Mouse (Mus musculus) liver, embryonic 12.5 days (tissue): ENCODE results near the gene Zbtb18. TPM values are rescaled to one million over a fixed set of nuclear protein-coding genes. Genes with fewer than 3 reads are reported as not detected.
A peak's percentile ranks its signal among the peaks of the same experiment; 100 is the strongest.

Experiments
- ATAC-seq: fragments of 200-750 bp; cut with Nextera tagmentation; 2 replicates; pipeline ENCODE4 v1.8.0; 2017; ENCODE audit warnings: moderate number of reproducible peaks, mild to moderate bottlenecking, moderate library complexity
- H3K27ac ChIP-seq: fragments of 300-500 bp; sonication (generic); 2 replicates; pipeline ENCODE4 v1.5.1; 2016; ENCODE audit warnings: mild to moderate bottlenecking
- H3K27me3 ChIP-seq: fragments of 300-500 bp; sonication (generic); replicated peaks from 2 replicates; pipeline ENCODE4 v1.6.1; 2016; ENCODE audit warnings: mild to moderate bottlenecking, moderate library complexity
- H3K36me3 ChIP-seq: fragments of 300-500 bp; sonication (generic); 2 replicates; pipeline ENCODE4 v1.6.1; 2016; ENCODE audit warnings: mild to moderate bottlenecking, moderate library complexity
- H3K4me1 ChIP-seq: fragments of 300-500 bp; sonication (generic); 2 replicates; pipeline ENCODE4 v1.6.1; 2016
- H3K4me2 ChIP-seq: fragments of 300-500 bp; sonication (generic); 2 replicates; pipeline ENCODE4 v1.6.1; 2016; ENCODE audit warnings: mild to moderate bottlenecking, moderate library complexity
- H3K4me3 ChIP-seq: fragments of 300-500 bp; sonication (generic); 2 replicates; pipeline ENCODE4 v1.5.1; 2016; ENCODE audit warnings: mild to moderate bottlenecking, moderate library complexity
- H3K9ac ChIP-seq: fragments of 300-500 bp; sonication (generic); 2 replicates; pipeline ENCODE4 v1.6.1; 2016; ENCODE audit warnings: mild to moderate bottlenecking, moderate library complexity
- H3K9me3 ChIP-seq: fragments of 300-500 bp; sonication (generic); replicated peaks from 2 replicates; pipeline ENCODE4 v1.6.1; 2016; ENCODE audit warnings: mild to moderate bottlenecking, moderate library complexity
- WGBS: fragments of 180-500 bp; shearing (Covaris S2); methylation state at CpG from one replicate; pipeline ENCODE4 v1.1.7; 2016; ENCODE audit not compliant: insufficient replicate concordance; 5-methylcytosine and 5-hydroxymethylcytosine counted together
- polyA plus RNA-seq: library from polyadenylated mRNA; unstranded; fragments of >200 nt; fragmentation: Nextera tagmentation; extraction: Ambion mirVana; gene quantifications from 2 replicates; pipeline ENCODE4 v1.2.1, GENCODE M21; 2016

Gene Zbtb18
- polyA plus RNA-seq, 1 experiment from 2014 or later = 0.49 TPM

DNA sequence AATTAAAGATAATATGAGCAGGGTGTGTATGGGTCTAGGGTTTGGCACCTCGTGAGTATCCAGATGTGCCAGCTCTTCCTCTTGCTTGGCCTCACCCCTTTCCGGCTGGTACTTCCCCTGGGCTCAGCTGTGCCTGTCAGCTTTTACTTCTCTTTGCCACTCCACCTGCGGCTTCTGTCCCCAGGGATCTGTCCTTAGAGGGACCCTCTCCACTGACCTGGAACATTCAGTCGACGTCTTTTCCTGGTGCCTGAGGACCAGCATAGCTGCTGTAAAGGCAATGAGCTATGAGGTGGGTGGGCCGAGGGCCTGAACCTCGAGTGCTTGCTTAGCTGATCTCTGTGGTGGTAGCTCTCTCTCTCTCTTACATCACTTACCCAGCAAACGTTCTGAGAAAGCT lies 25.0 kb downstream of the Zbtb18 start:
- WGBS = 51% methylated on average over 8 of the region's 8 CpGs
- Histone ChIP-seq H3K27me3 (no peaks in the 10 kb centered on the region), H3K4me2 (no peak overlapping the region), H3K36me3 (no peaks in the 10 kb centered on the region), H3K9me3 (no peaks in the 10 kb centered on the region), H3K27ac (no peak overlapping the region), H3K4me1 (no peaks in the 10 kb centered on the region), H3K9ac (no peak overlapping the region), H3K4me3 (no peak overlapping the region)
- ATAC-seq = no peak

DNA sequence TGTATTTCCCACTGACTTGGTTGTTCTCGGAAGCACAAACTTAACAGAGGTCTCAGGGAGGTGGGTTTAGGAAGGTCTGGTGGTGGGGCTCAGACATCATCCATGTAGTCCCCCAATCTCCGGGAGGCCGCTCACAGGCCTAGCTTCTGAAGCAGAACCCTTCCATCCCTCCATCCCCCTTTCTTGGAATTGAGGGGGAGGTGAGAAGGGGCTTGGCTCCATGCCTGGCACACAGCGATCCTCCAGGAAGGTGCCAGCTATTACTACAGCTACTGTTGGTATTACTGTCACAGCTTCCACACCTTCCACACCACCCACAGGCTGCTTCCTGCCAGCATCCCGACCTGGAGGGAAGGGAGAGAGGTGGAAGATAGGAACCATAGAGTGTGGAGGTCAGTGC lies 26.3 kb downstream of the Zbtb18 start:
- Histone ChIP-seq H3K9ac (no peak overlapping the region), H3K36me3 (no peaks in the 10 kb centered on the region), H3K27ac (no peak overlapping the region), H3K9me3 (no peaks in the 10 kb centered on the region), H3K4me1 (no peaks in the 10 kb centered on the region), H3K27me3 (no peaks in the 10 kb centered on the region), H3K4me2 (no peak overlapping the region), H3K4me3 (no peak overlapping the region)
- 77% methylated on average over 5 of the region's 5 CpGs for WGBS
- 0 out of 2 replicates have a peak, but pooled peaks have one; percentile 13 for ATAC-seq

DNA sequence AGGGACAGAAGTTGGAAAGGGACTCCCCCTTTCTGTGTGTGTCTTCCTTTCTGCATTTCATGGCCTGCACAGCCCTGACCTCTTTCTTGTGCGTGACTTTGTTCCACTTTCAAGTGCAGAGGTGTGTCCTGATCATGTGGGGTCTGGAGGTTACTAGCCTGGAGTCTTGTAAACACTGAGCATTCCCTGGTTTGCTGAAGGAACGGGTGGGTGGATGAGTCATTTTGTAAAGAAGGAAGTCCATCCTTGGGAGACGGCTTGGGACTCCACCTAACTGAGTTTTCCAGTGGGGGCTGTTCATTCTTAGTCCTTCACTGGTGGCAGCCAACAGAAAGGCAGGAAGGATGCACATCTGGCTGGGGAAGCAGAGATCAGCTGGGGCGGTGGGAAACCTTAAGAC lies 27.9 kb downstream of the Zbtb18 start:
- Histone ChIP-seq H3K27ac (no peak overlapping the region), H3K9ac (no peak overlapping the region), H3K4me3 (no peak overlapping the region), H3K4me1 (no peaks in the 10 kb centered on the region), H3K9me3 (no peaks in the 10 kb centered on the region), H3K4me2 (no peak overlapping the region), H3K27me3 (no peaks in the 10 kb centered on the region), H3K36me3 (no peaks in the 10 kb centered on the region)
- ATAC-seq = no peak
- 38% methylated on average over 4 of the region's 4 CpGs for WGBS

DNA sequence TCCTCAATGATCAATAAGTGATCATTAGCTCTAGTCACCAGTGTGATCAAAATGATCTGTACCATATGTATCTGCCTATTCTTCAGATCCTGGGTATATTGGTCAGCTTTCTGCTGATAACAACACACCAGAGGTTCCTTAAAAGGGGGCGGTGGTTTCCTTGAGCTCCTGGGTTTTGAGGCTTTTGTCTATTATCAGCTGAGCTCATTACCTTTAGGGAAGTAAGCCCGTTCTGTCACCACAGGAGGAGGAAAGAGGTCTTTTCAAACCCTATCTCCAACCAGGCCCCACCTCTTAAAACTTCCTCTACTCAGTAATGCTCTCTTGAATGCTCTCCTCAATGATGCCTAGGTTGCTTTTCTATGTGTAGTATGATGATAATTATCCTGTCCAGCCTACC lies 28.8 kb downstream of the Zbtb18 start:
- Histone ChIP-seq H3K27me3 (no peaks in the 10 kb centered on the region), H3K4me1 (no peaks in the 10 kb centered on the region), H3K27ac (no peak overlapping the region), H3K9me3 (no peaks in the 10 kb centered on the region), H3K36me3 (no peaks in the 10 kb centered on the region), H3K4me3 (no peak overlapping the region), H3K4me2 (no peak overlapping the region), H3K9ac (no peak overlapping the region)
- no peak for ATAC-seq
- WGBS = 8% methylated on average over 2 of the region's 2 CpGs

DNA sequence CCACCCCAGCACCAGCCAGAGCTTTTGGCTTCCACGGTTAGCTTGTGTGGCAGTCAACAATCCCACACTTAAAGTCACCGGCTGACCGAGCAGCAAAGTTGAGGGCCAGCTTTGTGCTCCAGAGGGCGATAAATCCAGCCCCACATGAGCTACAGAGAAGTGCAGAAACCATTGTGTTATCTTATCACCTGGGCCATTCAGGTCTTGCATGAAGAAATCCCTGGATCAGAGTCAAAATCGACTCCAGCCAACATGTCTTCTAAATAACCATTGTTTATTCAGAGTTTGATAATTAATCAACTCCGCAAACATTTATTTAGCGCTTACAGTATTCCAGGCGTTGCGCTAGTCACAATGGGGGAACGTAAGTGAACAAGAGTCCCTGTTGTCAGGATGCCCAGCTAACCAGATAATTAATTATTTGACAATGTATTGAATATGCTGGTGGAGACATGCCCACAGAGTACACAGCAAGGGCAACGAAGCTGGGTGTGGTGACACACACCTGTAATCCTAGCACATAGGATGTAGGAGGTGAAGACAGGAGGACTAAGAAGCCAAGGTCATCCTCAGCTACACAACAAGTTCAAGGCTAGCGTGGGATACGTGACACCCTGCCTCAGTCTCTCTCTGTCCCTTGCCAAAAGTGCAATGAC lies 33.5 kb downstream of the Zbtb18 start:
- Histone ChIP-seq H3K9me3 (no peaks in the 10 kb centered on the region), H3K4me1 (no peaks in the 10 kb centered on the region), H3K27me3 (no peaks in the 10 kb centered on the region), H3K9ac (no peak overlapping the region), H3K4me2 (no peak overlapping the region), H3K4me3 (no peak overlapping the region), H3K27ac (no peak overlapping the region), H3K36me3 (no peaks in the 10 kb centered on the region)
- 67% methylated on average over 13 of the region's 13 CpGs for WGBS
- no peak; the same call in 1 of the 2 replicates for ATAC-seq

DNA sequence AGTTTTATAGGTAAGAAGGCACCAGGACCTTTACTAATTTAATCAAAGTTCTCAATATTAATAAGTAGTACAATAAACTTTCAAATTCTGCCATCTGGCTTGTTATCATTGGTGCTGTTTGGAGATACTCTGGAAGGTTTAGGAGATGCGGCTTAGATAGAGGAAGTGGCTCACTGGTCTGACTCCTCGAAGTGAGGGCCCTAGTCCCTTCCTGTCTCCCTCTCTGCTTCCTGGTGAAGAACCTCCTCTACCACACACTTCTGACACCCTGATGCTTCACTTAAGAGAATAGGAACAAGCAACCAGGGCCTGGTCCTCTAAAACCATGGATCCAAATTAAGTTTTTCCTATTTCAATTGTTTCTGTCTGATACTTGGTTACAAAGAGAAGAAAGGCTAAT lies 36.4 kb downstream of the Zbtb18 start:
- 24% methylated on average over 2 of the region's 2 CpGs for WGBS
- no peaks in the 10 kb centered on the region for H3K36me3 ChIP-seq

DNA sequence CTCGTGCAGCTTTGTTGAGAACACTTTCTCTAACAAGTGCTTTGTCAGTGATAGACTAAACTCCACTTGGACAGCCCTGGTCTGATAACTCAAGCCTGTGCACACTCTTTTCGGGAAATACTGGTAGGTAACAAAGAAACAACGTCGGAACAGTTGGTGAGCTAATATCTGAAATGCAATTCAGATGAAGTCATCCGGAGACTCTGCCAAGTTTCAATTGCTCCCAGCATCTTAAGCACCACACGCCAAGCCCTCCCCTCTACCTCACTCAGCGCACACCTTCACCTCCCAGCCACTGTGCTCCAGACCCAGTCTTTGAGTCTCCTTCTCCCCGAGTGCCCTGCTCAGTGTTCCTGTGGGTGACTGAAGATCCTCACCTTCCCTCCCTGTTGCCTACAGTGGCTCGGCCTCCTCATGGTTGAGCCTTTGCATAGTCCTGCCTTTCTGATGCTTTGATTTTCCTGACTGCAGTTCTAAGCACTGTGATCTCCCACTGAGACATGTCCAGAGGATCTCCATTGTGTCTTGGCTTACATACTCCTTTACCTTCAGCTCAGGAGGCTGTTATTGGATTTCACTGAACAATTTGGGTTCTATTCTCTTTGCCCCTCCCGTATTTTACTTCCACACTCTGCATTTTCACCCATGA lies 37.3 kb downstream of the Zbtb18 start:
- Histone ChIP-seq H3K4me1 (no peaks in the 10 kb centered on the region), H3K27me3 (no peaks in the 10 kb centered on the region), H3K4me2 (no peak overlapping the region), H3K4me3 (no peak overlapping the region), H3K9me3 (no peaks in the 10 kb centered on the region), H3K36me3 (no peaks in the 10 kb centered on the region), H3K27ac (no peak overlapping the region), H3K9ac (no peak overlapping the region)
- 74% methylated on average over 10 of the region's 10 CpGs for WGBS
- ATAC-seq = no peak

More for the DNA sequence above, 36.4 kb downstream of the Zbtb18 start:
- Histone ChIP-seq H3K9me3 (no peaks in the 10 kb centered on the region), H3K9ac (no peak overlapping the region), H3K4me3 (no peak overlapping the region), H3K4me2 (no peak overlapping the region), H3K4me1 (no peaks in the 10 kb centered on the region), H3K27ac (no peak overlapping the region), H3K27me3 (no peaks in the 10 kb centered on the region)
- ATAC-seq = no peak

DNA sequence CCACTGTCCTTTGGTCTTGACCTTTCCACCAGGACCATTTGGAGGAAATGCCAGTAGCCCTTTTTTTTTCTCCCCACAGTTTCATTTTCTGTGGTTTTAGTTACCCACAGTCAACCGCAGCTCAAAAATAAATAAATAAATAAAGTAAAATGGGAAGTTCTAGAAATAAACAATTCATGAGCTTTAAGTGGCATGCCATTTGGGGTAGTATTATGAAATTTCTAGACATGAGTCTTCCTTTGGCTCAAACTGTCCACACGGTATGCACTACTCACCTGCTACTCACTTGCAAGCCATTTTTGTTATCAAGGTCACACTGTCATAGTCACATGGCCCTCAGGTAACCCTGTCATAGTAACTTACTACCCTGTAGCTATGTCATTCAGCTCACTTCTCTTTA lies 41.5 kb downstream of the Zbtb18 start:
- Histone ChIP-seq H3K4me1 (peaks cover 3% of the 10 kb centered on the region; the same call in 1 of the 2 replicates), H3K9ac (no peak overlapping the region), H3K27ac (no peak overlapping the region), H3K27me3 (no peaks in the 10 kb centered on the region), H3K36me3 (no peaks in the 10 kb centered on the region), H3K4me2 (no peak overlapping the region), H3K9me3 (no peaks in the 10 kb centered on the region), H3K4me3 (no peak overlapping the region)
- ATAC-seq = no peak
- 35% methylated on average over 2 of the region's 2 CpGs for WGBS

DNA sequence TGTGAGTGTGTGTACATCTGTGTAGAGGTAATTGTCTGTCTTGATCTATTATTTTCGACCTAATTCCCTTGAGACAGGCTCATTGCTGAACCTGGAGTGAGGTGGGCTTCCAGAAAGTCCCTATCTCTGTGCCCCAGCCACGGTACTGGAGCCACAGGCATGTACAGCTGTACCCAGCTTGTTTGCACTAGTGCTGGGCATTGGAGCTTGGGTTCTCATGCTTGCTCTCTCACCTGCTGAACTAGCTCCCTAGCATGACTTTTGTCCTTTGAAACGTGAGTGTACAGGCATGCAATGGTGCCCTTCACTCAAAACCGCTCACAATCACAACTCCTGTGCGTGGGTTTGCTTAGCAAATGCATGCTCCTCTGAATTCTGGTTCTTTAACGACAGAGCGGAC lies 42.1 kb downstream of the Zbtb18 start:
- no peak overlapping the region for H3K27ac ChIP-seq
- no peaks in the 10 kb centered on the region for H3K27me3 ChIP-seq
- WGBS = 56% methylated on average over 7 of the region's 7 CpGs
- H3K4me1 ChIP-seq = peaks cover 3% of the 10 kb centered on the region; the same call in 1 of the 2 replicates
- H3K4me2 ChIP-seq = no peak overlapping the region
- no peaks in the 10 kb centered on the region for H3K9me3 ChIP-seq
- no peak overlapping the region for H3K4me3 ChIP-seq
- no peak for ATAC-seq
- no peak overlapping the region for H3K9ac ChIP-seq
- H3K36me3 ChIP-seq = no peaks in the 10 kb centered on the region

DNA sequence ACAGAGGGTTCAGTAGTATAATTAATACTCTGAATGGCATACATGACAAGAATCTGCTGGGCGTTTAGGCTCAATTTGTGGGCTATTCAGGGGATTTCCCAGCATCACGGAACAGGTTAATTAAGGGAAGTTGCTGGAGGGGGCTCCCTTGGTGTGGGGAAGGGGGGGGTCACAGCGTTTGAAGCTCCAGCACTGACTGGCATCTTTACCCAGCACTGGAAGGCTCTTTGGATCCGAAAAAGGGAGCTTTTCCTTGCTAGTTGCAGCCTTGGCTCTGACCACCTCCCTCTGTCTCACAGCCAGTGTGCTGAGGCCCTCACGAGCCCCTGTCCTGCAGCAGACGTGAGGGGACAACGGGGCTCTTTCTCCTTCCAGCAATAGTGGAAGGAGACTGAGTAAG lies 42.5 kb downstream of the Zbtb18 start:
- 44% methylated on average over 7 of the region's 7 CpGs for WGBS
- no peaks in the 10 kb centered on the region for H3K9me3 ChIP-seq
- no peak for ATAC-seq

DNA sequence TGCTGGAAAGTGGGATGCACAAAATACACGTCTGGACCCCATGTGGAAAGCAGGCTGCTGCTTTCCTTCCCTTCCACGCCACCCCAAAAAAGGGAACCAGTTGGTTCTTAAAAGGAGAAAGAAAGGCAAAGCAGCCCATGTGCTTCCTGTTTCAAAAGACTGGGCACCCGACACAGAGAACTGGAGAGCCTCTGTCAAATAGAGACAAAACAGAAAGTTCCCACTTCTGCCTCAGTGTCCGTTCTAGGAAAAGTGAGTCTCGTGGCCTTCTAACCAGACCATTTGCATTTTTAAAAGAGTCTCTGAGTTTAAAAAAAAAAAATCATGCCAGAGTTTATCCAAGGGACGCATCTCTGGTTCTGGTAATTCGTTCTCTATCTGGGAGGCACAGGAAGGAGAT lies 47.7 kb downstream of the Zbtb18 start:
- H3K36me3 ChIP-seq = no peaks in the 10 kb centered on the region
- ATAC-seq = no peak
- peaks cover 1% of the 10 kb centered on the region; the same call in 1 of the 2 replicates for H3K4me1 ChIP-seq
- H3K4me3 ChIP-seq = no peak overlapping the region
- H3K9me3 ChIP-seq = no peaks in the 10 kb centered on the region
- 23% methylated on average over 7 of the region's 7 CpGs for WGBS
- no peak overlapping the region for H3K9ac ChIP-seq
- H3K4me2 ChIP-seq = no peak overlapping the region
- H3K27ac ChIP-seq = no peak overlapping the region
- no peaks in the 10 kb centered on the region for H3K27me3 ChIP-seq

More for the DNA sequence above, 42.5 kb downstream of the Zbtb18 start:
- H3K9ac ChIP-seq = no peak overlapping the region
- peaks cover 3% of the 10 kb centered on the region; the same call in 1 of the 2 replicates for H3K4me1 ChIP-seq
- no peaks in the 10 kb centered on the region for H3K27me3 ChIP-seq
- no peak overlapping the region for H3K4me3 ChIP-seq
- no peaks in the 10 kb centered on the region for H3K36me3 ChIP-seq
- H3K27ac ChIP-seq = no peak overlapping the region
- no peak overlapping the region for H3K4me2 ChIP-seq

DNA sequence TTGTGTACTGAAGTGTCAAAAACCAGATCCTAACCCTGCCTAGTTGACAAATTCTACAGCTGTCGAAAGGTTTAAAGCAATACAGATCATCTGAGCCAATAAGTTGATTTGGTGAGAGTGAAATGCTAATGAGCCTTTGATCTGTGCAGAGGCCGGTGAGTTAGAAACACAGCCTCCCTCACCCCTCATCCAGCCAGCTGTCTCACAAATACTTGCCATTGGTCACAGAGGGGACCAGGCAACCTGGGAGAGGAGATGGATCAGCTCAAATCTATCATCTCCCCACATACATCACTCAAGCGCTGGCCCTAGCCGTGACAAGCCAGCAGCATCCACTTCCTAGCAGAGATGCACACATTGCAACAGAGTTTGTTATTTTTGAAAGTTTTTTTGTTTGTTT lies 48.7 kb downstream of the Zbtb18 start:
- 68% methylated on average over 4 of the region's 4 CpGs for WGBS
- ATAC-seq = no peak
- H3K9me3 ChIP-seq = no peaks in the 10 kb centered on the region
- no peak overlapping the region for H3K27ac ChIP-seq
- no peak overlapping the region for H3K4me2 ChIP-seq
- H3K27me3 ChIP-seq = no peaks in the 10 kb centered on the region
- H3K4me3 ChIP-seq = no peak overlapping the region
- no peak overlapping the region for H3K9ac ChIP-seq
- H3K36me3 ChIP-seq = no peaks in the 10 kb centered on the region
- H3K4me1 ChIP-seq = no peaks in the 10 kb centered on the region
